Mouse (Mus musculus) bone marrow macrophage, adult 2 months (primary cell): ENCODE measurements at regions not wholly inside any gene's neighbourhood (a gene's known extent, or its start where the extent isn't known, plus 50 kb on each side); places are given as distances from the start of the nearest gene placed in this dataset.

Experiments used
- CTCF ChIP-seq: IDR thresholded peaks from 2 replicates; pipeline ENCODE4 v1.5.1; 2012; ENCODE audit warnings: low read depth, mild to moderate bottlenecking, low read length, moderate library complexity
- POLR2A ChIP-seq: IDR thresholded peaks from 2 replicates; pipeline ENCODE4 v1.6.1; 2012; ENCODE audit warnings: mild to moderate bottlenecking, low read depth, low read length, borderline replicate concordance

- TF ChIP-seq CTCF (no peak), POLR2A (no peak)
Observed at GRCm38 (mm10) chr2:124755244-124755643, 312.7 kb upstream of the Slc24a5 start.
